Mouse (Mus musculus) mesoderm, embryonic 11.5 days (tissue): Measurements from ENCODE around the gene Ddx50.

ENCODE experiments used
- DNase-seq: peaks from one replicate; pipeline ENCODE4 v3.0.0-alpha.2; 2012; ENCODE audit warnings: low read depth, low spot score

Ddx50 gene

DNA sequence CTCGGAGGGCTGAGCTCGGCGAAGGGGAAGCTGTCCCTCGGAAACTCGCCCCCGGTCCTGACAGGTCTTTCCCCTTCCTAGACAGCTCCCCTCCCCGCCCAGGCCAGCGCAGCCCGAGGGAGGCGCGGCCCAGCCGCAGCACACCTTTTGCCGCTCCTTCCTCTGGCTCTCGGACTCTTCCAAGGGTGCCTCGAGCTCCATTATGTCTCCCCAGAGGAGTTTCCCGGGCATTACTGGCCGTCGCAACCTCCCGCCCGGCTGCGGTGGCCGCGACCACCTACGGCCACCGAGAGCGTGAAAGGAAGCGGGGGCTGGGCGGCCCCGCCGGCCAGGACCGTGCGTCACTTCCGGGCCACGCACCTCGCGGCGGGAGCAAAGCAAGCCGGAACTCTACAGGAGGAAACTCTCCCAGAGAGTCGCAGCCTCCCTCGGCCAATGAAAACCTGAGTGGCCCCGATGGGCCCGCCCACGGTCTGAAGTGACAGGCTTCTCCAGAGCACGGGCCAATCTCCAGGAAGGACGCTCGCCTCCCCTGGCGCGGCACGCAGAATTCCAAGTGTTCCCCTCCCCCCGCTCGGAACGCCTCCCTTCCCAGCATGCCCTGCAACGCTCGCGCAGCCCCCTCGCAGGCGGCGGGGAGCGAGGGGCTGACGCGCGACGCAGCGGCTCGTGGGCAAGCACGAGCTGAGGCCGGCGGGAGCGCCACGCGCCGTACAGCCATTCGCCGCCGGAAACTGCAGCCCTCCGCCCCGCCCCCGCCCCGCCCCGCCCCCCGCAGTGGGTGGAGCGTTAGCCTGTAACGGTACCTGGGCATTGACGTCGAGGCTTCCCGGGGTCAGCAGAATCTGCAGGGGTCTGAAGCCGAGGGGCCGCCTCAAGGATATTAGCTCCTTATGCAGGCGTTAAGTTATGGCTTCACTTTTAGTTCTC is at the start of gene Ddx50:
Gene Ddx50 (minus strand): TSS at position 338 of the 930 bp plus-strand sequence.
- DNase-seq, result peak; percentile 99

DNA sequence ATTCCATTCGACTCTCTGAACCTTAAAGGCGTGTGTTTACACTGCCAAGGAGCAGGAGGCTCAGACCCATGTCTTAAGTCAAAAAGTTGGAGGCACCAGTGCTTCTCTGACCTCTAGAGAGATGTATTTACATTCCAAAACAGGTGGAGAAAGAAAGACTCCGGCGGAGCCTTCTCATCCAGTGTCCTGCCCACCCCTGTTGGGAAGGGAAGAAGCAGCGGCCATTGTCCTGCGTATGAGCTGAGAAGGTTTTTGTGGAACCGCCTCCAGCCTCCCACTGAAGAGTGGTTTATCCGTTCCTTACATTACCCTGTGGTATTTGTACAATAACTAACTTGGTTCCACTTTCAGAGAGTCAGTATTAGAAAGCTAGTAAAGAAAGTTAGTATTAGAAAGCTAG is 41.8 kb upstream of the Ddx50 start:
- DNase-seq, result no peak

DNA sequence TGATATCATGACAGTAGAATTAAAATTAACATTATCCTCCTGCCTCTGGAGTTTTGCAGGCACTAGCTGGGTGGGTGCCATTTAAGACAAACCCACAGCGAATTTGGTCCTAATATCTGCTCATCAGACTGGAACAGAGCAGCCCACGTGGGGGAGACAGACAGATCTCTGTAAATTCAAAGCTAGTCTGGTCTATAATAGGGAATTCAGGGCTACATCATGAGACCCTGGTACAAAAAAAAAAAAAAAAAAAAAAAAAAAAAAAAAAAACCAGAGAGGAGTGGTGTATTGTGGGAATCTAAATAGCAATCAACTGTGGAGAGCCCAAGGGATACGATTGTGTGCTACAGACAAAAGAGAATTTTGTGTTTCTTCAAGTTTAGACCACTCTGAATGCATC is 41.2 kb upstream of the Ddx50 start:
- DNase-seq, result no peak

DNA sequence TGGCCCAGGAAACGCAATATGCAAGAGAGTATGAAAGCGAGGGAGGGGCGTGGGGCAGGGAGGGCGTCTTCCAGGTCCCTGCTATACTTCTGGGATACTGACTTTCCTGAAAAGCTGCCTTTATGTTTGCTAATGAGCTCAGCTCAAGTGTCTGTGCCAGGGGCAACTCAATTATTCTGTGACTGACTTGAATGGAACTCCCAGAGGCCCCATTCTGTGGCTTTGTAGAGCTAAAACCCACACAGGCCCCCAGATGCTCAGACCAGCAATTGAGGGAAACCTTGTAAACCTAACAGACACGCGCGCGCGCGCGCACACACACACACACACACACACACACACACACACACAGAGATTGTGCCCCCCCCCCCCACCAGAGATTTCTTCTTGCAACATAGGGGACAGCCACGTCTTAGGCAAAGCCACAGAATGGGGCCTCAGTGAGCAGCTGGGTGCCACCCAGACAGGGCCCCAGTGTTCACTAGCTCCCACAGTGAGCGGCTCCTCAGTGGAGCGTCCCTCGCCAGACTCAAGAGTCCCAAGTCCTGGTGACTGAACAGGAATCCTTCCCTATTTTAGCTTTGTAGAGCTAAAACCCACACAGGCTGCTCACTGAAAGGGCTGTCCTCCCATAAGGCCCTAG is 36.1 kb upstream of the Ddx50 start:
- peak; percentile 66 for DNase-seq

DNA sequence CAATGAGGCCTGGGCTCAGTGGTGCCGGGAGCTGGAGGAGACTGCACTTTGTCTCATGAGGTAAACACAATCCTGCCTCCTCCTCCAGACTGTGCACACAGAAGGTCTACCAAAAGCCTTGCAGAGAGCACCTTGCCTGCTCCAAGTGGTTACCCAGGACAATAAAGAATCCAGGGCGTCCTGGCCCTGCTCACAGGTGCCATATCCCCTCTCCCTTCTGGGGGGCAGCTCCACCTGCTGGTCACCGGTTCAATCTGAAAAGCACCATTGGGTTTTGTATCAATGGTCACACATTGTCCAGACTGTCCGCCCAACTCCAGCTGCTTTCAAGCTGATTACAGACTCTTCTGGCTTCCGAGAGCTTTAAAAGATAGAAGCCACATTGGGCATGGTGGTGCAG is 32.0 kb upstream of the Ddx50 start:
- no peak for DNase-seq

DNA sequence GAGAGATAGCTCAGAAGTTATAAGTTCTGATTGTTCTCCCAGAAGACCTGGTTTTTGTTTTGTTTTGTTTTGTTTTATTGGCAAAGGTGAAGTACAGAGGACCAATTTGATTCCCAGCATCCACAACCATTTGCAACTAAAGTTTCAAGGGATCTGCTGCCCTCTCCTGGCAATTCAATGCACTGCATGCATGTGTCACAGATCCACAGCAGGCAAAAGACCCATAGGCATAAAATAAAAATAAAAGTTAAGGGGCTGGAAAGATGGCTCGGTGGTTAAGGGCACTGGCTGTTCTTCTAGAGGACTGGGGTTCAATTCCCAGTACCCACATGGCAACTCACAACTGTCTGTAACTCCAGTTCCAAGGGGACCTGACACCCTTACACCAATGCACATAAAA is 28.8 kb upstream of the Ddx50 start:
- DNase-seq, result no peak

DNA sequence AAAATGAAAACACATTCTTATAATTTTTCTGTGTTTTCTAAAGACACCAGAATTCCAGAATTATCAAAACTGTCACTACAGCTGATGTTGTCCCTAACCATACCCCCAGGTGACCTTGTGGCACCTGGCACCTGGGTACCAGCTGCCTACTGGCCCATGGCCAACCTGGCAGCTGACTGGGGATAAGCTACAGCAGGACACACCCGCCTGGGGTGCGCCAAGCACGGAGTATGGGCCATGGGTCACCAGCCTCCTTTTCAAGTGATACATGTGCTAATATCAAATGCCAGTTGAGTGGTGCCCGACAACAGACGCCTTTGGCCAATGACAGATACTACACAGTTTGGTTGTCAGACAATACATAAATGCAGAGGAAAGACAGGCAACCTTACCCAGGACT is 26.3 kb upstream of the Ddx50 start:
- no peak for DNase-seq

DNA sequence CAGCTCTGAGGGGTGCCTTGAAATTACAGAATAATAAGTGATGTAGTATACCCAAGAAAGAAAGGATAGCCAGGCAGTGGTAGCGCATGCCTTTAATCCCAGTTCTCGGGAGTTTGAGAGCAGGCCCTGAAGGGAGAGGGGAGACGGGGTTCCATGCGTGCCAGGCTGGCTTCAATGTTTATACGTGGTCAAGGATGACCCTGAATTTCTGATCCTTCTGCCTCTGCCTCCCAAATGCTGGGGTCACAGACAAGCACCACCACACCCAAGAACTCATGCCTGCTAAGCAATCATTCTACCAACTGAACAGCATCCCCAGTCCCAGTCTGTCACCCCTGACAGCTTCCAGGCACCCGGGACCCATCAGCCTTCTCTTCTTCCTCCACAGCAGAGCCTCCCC is 25.2 kb upstream of the Ddx50 start:
- DNase-seq, result no peak

DNA sequence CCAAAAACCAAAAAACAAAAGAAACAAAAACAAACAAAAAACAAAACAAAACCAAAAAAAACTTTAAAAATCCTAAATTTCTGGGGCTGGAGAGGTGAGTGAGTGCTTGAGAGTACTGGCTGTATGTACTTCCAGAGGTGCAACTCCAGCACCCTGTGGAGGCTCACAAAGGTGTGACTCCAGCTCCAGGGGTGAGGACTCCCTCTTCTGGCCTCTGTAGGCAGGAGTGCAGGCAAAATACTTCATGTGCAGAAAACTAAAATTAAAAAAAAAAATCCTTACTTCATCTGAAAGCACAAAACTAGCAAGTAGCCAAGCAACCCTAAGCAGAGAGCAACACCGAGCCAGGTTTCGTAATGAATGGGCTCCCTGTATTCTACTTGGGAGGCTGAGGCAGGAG is 21.3 kb upstream of the Ddx50 start:
- DNase-seq, result no peak

DNA sequence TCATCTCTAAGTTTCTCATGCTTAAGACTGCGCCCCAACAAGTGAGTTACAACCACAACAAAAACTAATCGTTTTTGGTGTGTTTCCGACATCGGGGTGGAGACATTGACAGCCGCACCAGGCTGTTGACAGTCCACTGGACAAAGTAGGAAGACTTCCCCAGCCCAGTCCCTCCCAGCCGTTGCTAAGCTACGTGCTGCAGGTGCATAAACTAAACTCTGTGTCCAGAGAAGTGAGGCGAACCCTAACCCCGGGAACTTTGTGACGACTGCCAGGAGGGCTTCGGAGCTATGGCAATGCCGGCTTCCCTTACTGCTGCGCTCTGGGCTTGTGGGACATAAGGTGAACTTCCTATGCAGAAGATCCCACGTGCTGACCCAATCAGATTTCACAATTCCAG is 18.2 kb upstream of the Ddx50 start:
- no peak for DNase-seq

DNA sequence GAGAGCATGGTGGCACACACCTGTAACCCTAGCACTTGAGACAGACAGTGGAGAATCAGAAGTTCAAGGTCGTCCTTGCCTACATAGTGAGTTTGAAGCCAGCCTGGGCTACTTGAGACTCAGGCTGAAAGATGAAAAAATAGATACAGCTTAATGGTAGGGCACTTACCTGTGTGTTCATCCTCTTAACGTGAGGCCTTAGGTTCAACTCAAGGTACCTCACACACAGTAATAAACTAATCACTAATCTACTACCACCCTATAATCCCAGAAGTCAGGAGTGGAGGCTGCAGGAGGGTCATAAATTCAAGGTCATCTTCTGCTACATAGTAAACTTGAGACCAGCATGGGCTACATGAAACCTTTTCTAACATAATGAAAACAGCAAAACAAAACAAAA is 17.4 kb upstream of the Ddx50 start:
- DNase-seq, result no peak

DNA sequence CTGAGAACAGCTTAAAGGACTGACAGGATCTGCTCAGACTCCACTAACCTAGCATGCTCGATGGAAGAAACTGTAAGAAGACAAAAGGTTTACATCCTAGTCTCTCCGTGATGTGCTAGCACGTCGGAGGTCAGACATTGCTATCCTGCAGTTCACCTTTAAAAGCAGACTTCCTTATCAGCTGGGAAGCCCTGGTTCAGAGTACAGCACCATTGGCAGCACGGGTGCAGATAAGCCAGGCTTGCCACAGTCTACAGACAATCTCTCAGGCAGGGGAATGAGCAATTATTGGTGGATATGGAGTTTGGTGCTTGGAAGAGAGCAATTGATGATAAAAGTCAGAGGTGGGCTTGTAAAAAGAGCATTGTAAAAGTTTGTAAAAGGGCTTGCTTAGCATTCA is 17.0 kb upstream of the Ddx50 start:
- DNase-seq, result no peak

DNA sequence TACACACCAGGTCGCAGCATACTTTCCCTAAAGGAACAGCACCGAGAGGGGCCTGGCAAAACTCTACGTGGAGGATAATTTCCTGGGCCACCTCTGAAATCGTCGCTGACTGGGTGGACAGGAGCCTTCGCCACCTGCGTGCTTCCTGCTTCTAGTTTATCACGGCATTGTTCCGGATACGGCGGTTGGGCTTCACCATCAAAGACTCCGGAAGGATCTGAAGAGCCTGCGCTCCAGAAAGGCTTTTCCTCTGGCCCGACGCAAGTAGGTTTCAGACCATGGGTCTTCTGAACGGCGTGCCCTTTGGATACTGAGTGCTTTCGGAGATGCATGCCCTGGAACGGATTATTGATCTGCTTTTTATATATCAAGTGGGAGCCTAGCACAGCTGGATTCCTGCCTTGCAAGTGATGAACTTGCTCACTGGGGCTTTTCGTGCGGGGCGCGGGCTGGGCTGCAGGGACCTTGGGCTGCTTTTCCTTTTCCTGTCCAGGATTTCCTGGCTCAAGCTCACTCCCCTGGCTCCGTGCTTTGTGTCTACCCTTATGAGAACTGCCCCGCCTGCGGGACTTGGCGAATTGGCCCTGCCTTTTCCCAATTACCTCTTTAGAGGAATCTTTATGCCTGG is 14.1 kb upstream of the Ddx50 start:
- no peak for DNase-seq

DNA sequence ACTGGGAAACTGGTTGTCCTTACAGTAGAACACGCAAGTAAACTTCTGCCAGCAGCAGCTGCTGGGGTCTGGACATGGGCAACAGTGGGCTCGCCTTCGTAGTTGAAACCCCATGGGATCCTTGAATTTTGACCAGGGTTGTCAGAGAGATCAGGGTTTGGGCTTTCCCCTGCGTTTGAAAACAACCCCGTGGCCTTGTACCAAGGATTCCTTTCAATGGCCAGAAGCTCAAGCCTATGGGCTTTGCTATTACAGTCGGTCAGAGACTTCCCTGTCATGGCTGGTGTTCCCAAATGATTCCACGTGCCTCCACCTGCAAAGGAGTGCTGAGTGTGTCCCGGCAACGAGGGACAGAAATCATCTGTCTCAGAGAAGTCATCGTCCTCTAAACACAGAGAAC is 13.2 kb upstream of the Ddx50 start:
- no peak for DNase-seq

DNA sequence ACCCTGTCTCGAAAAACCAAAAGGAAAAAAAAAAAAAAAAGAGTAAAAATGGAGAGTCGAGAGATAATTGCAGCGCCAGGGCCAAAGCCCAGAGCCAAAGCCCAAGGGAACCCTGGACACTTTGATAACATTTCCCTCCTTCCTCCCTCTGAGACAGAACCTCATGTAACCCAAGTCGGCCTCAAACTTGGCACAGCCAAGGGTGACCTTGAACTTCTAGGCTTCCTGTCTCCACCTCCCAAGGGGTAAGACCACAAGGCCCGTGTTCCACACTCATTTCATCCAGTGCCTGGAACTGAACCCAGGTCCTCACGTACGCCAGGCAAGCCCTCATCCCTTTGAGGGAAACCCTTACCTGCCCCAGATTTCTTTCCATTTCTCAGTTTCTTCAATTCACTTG is 5.7 kb upstream of the Ddx50 start:
- DNase-seq, result no peak

DNA sequence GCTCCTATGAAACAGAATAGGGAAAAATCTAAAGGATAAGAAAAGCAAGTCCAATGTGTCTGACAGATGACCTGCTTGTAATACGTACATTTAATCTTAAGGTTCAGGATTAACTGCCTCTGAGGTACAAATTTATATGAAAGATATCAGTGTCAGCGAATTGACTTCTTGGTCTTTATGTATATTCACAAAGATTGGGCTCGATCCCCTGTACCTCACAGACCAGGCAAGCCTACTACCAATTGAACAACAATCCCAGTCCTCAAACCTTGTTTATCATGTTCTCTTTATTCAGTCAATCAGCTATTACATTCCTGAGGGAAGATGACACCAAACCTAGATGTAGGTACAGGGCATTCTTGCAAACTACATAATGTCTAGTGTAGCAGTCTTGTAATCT is 943 bp upstream of the Ddx50 start:
- DNase-seq, result no peak

DNA sequence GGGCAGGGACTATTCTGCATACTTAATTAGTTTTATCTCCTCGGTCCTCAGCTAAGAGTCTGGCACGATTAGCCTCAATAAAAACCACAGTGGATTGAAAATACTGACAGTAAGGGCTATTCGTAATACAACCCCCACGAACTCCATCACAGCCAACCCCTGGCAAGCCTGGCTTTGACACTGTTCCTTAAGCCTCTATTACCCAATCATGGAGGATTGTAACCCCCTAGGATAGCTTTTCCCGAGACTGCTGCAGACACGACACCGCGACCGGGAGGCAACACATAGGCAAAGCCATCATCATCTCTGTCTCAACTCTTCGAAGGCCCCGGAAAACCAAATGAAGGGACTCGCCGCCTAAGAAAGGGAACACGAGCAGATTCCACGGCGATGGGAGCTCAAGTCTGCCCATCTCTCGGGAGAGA is 648 bp downstream of the Ddx50 start:
- DNase-seq, result peak; percentile 51

DNA sequence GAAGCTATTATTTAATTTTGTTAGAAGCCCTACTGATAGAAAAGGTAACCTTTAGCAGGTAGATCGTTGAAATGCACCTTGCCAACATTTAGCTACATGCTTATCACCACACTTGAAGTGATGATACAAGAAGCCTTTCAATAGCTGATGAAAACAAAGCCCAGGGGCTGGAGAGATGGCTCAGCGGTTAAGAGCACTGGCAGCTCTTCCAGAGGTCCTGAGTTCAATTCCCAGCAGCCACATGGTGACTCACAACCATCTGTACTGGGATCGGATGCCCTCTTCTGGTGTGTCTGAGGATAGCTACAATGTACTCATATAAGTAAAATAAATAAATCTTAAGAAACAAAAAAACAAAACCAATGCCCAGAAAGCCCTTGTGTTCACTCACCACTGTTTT is 46.9 kb downstream of the Ddx50 start:
- no peak for DNase-seq

DNA sequence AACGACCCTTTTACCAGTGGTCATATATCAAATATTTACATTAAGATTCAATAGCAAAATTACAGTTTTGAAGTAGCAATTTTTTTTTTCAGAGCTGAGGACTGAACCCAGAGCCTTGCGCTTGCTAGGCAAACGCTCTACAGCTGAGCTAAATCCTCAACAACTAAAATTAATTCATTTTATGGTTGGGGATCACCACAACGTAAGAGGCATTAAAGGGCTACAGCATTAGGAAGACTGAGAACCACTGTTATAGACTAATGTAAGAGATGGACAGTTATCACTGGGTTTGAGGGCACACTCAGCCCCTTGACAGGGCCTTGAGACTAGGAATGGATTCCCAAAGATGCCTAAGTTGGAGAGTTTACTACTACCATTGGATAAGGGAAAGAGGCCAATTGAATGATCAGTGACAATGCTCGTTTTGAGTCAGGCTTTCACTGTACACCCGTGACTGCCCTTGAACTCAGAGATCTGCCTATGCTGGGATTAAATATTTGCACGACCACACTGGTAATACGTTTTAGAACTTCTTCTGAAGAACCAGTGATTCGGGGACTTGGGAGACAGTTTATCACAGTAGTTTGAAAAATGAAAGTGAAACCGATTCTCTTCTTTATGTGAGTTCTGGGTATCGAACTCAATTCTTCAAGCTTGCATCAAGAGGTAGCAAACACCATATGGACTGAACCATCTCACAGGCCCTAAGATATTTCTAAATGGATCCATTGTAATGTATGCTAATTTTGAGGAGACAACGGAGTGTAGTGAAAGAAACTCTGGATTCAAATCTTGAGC is 47.6 kb downstream of the Ddx50 start:
- DNase-seq, result no peak

DNA sequence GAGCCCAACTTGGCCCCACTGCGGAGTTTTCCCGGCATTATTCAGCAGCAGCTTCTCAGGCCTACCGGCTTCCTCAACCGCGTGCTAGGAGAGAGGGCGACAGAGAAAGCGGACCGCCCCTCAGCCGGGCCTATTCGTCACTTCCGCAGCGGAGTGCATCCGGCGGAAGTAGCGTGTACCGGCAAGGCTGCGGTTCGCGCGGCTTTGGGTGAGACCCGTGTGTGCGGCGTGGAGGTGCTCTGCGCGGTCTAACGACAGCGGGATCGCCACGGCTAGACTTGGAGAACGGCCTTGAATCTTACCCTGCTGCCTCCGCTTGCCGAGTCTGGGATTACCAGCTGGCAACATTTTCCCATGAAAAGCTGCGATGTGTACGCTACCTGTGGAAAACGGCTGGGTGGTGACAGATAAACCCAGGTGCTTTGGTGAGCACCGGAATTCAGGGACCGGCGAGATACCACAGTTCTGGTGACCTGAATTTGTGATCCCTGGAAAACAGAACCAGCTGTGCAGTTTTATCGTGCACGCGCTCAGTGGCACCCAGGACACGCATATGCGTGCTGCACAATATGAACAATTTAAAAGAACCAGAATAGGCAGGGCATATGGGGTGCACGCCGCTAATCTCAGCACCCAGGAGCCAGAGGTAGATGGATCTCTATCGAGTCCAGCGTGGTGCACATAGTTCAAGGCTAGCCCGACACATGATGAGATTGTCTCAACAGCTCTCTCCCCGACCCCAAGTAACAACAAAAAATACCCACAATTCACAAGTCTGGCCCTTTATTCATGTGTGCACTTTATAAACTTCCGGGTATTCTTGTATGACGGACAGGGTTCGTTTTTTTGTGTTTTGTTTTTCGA is 48.6 kb downstream of the Ddx50 start, which contains the start of gene Ddx21:
Gene Ddx21 (minus strand): TSS at position 105 of the 864 bp plus-strand sequence.
- peak; percentile 93 for DNase-seq

DNA sequence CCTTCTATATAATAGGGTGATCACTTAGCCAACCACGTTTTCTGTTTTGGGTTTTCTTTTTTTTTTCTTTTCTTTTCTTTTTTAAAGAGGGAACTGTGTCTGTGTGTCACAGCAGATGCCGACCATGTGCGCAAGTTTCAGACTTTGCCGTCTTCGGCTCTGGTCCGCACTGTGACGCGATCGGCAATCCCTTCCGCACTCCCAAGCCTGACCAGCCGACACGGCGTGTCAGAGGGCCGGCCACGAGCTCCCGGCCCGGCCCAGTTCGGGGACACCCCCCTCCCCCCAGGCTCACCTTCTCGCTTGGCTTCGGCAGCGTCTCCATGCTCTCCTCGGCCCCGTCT is 49.2 kb downstream of the Ddx50 start:
- no peak for DNase-seq
